Mouse (Mus musculus) bone marrow macrophage, adult 2 months (primary cell): ENCODE results near the gene Mpc1.
A peak's percentile ranks its signal among the peaks of the same experiment; 100 is the strongest.

Experiments
- CTCF ChIP-seq: IDR thresholded peaks from 2 replicates; pipeline ENCODE4 v1.5.1; 2012; ENCODE audit warnings: low read depth, mild to moderate bottlenecking, low read length, moderate library complexity
- POLR2A ChIP-seq: IDR thresholded peaks from 2 replicates; pipeline ENCODE4 v1.6.1; 2012; ENCODE audit warnings: mild to moderate bottlenecking, low read depth, low read length, borderline replicate concordance

GRCm38 (mm10) chr17:8283526-8284253, 986 bp downstream of the Mpc1 start:
- TF ChIP-seq CTCF (no peak), POLR2A (peak; percentile 53; the same call in 1 of the 2 replicates)
